ENCODE assay signal across 14 mouse cellular contexts in genomic region chr16:62653817-62654216, GRCm38 (mm10).
DNase-seq lines count a peak whose midpoint lies in the region; ATAC-seq and TF ChIP-seq lines count a peak whose summit lies in the region.
"Had no signal": no experiment of that assay in that cellular context is flagged by ENCODE, and none has a peak within 500 bp of the region (broad histone marks: within the 10 kb centered on the region; RNA-seq: fewer than 3 reads in every experiment).

No protein-coding gene starts in this region.

- WGBS in embryonic facial prominence, embryonic 14.5 days, result 40% methylated on average over 8 of the region's 8 CpGs
- WGBS in hindbrain, embryonic 12.5 days, result 33% methylated on average over 8 of the region's 8 CpGs
- WGBS in midbrain, embryonic 14.5 days, result 43% methylated on average over 8 of the region's 8 CpGs
- WGBS in liver, postnatal 0 days (ENCODE audit: insufficient replicate concordance), result 47% methylated on average over 8 of the region's 8 CpGs

- H3K27me3 ChIP-seq in embryonic facial prominence, embryonic 14.5 days (replicated peaks; ENCODE audit: control insufficient read depth, insufficient read depth, low read length), result no peaks in the 10 kb centered on the region
- H3K27me3 ChIP-seq in hindbrain, embryonic 12.5 days, result no peaks in the 10 kb centered on the region
- no peaks in the 10 kb centered on the region for H3K27me3 ChIP-seq in midbrain, embryonic 14.5 days (ENCODE audit: control insufficient read depth, insufficient read depth, low read length)
- H3K27me3 ChIP-seq in liver, postnatal 0 days (ENCODE audit: insufficient read depth, low read length), result no peaks in the 10 kb centered on the region
- H3K27me3 ChIP-seq: liver, embryonic 12.5 days had no signal

- no peak for ATAC-seq in embryonic facial prominence, embryonic 14.5 days (ENCODE audit: low read depth)
- peak; percentile 58 for ATAC-seq in hindbrain, embryonic 12.5 days (ENCODE audit: low FRiP score)
- ATAC-seq in midbrain, embryonic 14.5 days (ENCODE audit: low FRiP score, low TSS enrichment), result no peak; the same call in 1 of the 2 replicates
- ATAC-seq in megakaryocyte progenitor cell, adult 5-6 weeks (replicated peaks; ENCODE audit: poor library complexity), result no peak
- ATAC-seq in liver, postnatal 0 days, result no peak
- ATAC-seq: liver, embryonic 12.5 days had no signal

- H3K4me3 ChIP-seq in embryonic facial prominence, embryonic 14.5 days (ENCODE audit: low read depth, low read length), result no peak overlapping the region
- H3K4me3 ChIP-seq in hindbrain, embryonic 12.5 days, result no peak overlapping the region
- no peak overlapping the region for H3K4me3 ChIP-seq in midbrain, embryonic 14.5 days (replicated peaks; ENCODE audit: low read depth, low read length)
- H3K4me3 ChIP-seq in liver, postnatal 0 days (ENCODE audit: low read depth, low read length), result no peak overlapping the region
- H3K4me3 ChIP-seq: liver, embryonic 12.5 days had no signal

- no peaks in the 10 kb centered on the region for H3K4me1 ChIP-seq in embryonic facial prominence, embryonic 14.5 days (ENCODE audit: control insufficient read depth, insufficient read depth, low read length)
- H3K4me1 ChIP-seq in hindbrain, embryonic 12.5 days, result 0 out of 2 replicates have a peak, but pooled peaks cover 2% of the 10 kb centered on the region
- no peaks in the 10 kb centered on the region for H3K4me1 ChIP-seq in midbrain, embryonic 14.5 days (ENCODE audit: control insufficient read depth, insufficient read depth, low read length)
- no peaks in the 10 kb centered on the region for H3K4me1 ChIP-seq in liver, postnatal 0 days (ENCODE audit: insufficient read depth)
- H3K4me1 ChIP-seq: liver, embryonic 12.5 days had no signal

- H3K4me2 ChIP-seq in embryonic facial prominence, embryonic 14.5 days (ENCODE audit: low read depth, low read length), result peak overlapping the region; percentile 34; the same call in 1 of the 2 replicates
- no peak overlapping the region for H3K4me2 ChIP-seq in hindbrain, embryonic 12.5 days (replicated peaks)
- H3K4me2 ChIP-seq in midbrain, embryonic 14.5 days (ENCODE audit: low read length), result no peak overlapping the region
- no peak overlapping the region for H3K4me2 ChIP-seq in liver, postnatal 0 days (ENCODE audit: low read depth, low read length)
- H3K4me2 ChIP-seq: liver, embryonic 12.5 days had no signal

- no peak overlapping the region for H3K27ac ChIP-seq in embryonic facial prominence, embryonic 14.5 days (replicated peaks; ENCODE audit: low read depth, low read length)
- H3K27ac ChIP-seq in hindbrain, embryonic 12.5 days, result no peak overlapping the region
- H3K27ac ChIP-seq in midbrain, embryonic 14.5 days (replicated peaks; ENCODE audit: low read depth, low read length), result no peak overlapping the region
- H3K27ac ChIP-seq in liver, postnatal 0 days (ENCODE audit: low read depth), result no peak overlapping the region
- H3K27ac ChIP-seq: liver, embryonic 12.5 days had no signal

- peak; percentile 30 for DNase-seq in layer of hippocampus, adult 9-11 months
- no peak for DNase-seq in layer of hippocampus, adult 11-12 months (ENCODE audit: low spot score)
- no peak for DNase-seq in embryonic facial prominence, embryonic 14.5 days (ENCODE audit: low spot score)
- peak; percentile 49 for DNase-seq in midbrain, embryonic 14.5 days
- no peak for DNase-seq in thymus, postnatal 0 days (ENCODE audit: low spot score)
- no peak for DNase-seq in liver, postnatal 0 days
- DNase-seq: cerebellum, adult 18-20 months; gastrocnemius, postnatal 36 days; heart, postnatal 10 days; thymus, postnatal 36 days had no signal

- TF ChIP-seq EP300 in liver, postnatal 0 days (IDR thresholded peaks at IDR 0.05; ENCODE audit: low read depth), result no peak

- H3K36me3 ChIP-seq in embryonic facial prominence, embryonic 14.5 days (ENCODE audit: control insufficient read depth, insufficient read depth, low read length), result no peaks in the 10 kb centered on the region
- no peaks in the 10 kb centered on the region for H3K36me3 ChIP-seq in hindbrain, embryonic 12.5 days
- H3K36me3 ChIP-seq in midbrain, embryonic 14.5 days (ENCODE audit: control insufficient read depth, insufficient read depth, low read length), result no peaks in the 10 kb centered on the region
- H3K36me3 ChIP-seq in liver, postnatal 0 days (replicated peaks; ENCODE audit: insufficient read depth, low read length), result no peaks in the 10 kb centered on the region
- H3K36me3 ChIP-seq: G1E; liver, embryonic 12.5 days had no signal

- no peak for TF ChIP-seq CTCF in liver, postnatal 0 days (IDR thresholded peaks at IDR 0.05; ENCODE audit: low read depth)

- no peak overlapping the region for H3K9ac ChIP-seq in embryonic facial prominence, embryonic 14.5 days (ENCODE audit: low read depth, low read length)
- no peak overlapping the region for H3K9ac ChIP-seq in hindbrain, embryonic 12.5 days
- no peak overlapping the region for H3K9ac ChIP-seq in midbrain, embryonic 14.5 days (replicated peaks; ENCODE audit: low read length)
- no peak overlapping the region for H3K9ac ChIP-seq in liver, postnatal 0 days (replicated peaks)
- H3K9ac ChIP-seq: liver, embryonic 12.5 days had no signal

- H3K9me3 ChIP-seq in embryonic facial prominence, embryonic 14.5 days (ENCODE audit: control insufficient read depth, low read length), result no peaks in the 10 kb centered on the region
- no peaks in the 10 kb centered on the region for H3K9me3 ChIP-seq in hindbrain, embryonic 12.5 days (replicated peaks)
- no peaks in the 10 kb centered on the region for H3K9me3 ChIP-seq in midbrain, embryonic 14.5 days (ENCODE audit: control insufficient read depth, low read length)
- H3K9me3 ChIP-seq in liver, postnatal 0 days (ENCODE audit: low read length), result no peaks in the 10 kb centered on the region
- H3K9me3 ChIP-seq: G1E; liver, embryonic 12.5 days had no signal

Comparison
In these comparisons a context has a peak if more than half of its experiments do, and no peak if none do; other contexts are left out.
1. DNase-seq: peak in layer of hippocampus, adult 9-11 months (single experiment) and midbrain, embryonic 14.5 days (single experiment); none in layer of hippocampus, adult 11-12 months (single experiment), embryonic facial prominence, embryonic 14.5 days (single experiment), thymus, postnatal 0 days (single experiment) and liver, postnatal 0 days (single experiment).